Mouse (Mus musculus) embryonic fibroblast, embryonic 13.5 days (primary cell): ENCODE measurements around the gene Paqr6.
A peak's percentile ranks its signal among the peaks of the same experiment; 100 is the strongest.

Experiments
- CTCF ChIP-seq: IDR thresholded peaks from 2 replicates; pipeline ENCODE4 v1.5.1; 2011; ENCODE audit warnings: mild to moderate bottlenecking, control low read depth, low read length, moderate library complexity, borderline replicate concordance; ENCODE audit not compliant: insufficient read depth
- POLR2A ChIP-seq: IDR thresholded peaks from 2 replicates; pipeline ENCODE4 v1.6.1; 2011; ENCODE audit warnings: low read depth, mild to moderate bottlenecking, control low read depth, low read length, moderate library complexity

- TF ChIP-seq CTCF (peak; percentile 47; the same call in 1 of the 2 replicates), POLR2A (no peak)
Measured at GRCm38 (mm10) chr3:88331282-88331681, 33.1 kb upstream of the Paqr6 start.
